Mouse (Mus musculus) heart, embryonic 16.5 days (tissue): Measurements from ENCODE around the gene Atxn7l3. TPM values are rescaled to one million over a fixed set of nuclear protein-coding genes. Genes with fewer than 3 reads are reported as not detected.

Source experiments
- ATAC-seq: fragments of 200-750 bp; cut with Nextera tagmentation; replicated peaks from 2 replicates; pipeline ENCODE4 v1.8.0; 2017; ENCODE audit warnings: moderate number of reproducible peaks; ENCODE audit not compliant: insufficient read depth, low FRiP score; ENCODE audit errors: extremely low read depth
- H3K27ac ChIP-seq: fragments of 300-500 bp; sonication (generic); 2 replicates; pipeline ENCODE4 v1.5.1; 2014; ENCODE audit warnings: mild to moderate bottlenecking, low read length, control low read depth, moderate library complexity
- H3K27me3 ChIP-seq: fragments of 300-500 bp; sonication (generic); 2 replicates; pipeline ENCODE4 v1.6.1; 2014; ENCODE audit warnings: low read length, mixed read lengths; ENCODE audit not compliant: control insufficient read depth, insufficient read depth
- H3K36me3 ChIP-seq: fragments of 300-500 bp; sonication (generic); 2 replicates; pipeline ENCODE4 v1.6.1; 2014; ENCODE audit not compliant: control insufficient read depth, insufficient read depth
- H3K4me1 ChIP-seq: fragments of 300-500 bp; sonication (generic); 2 replicates; pipeline ENCODE4 v1.6.1; 2014; ENCODE audit warnings: low read length, mixed read lengths; ENCODE audit not compliant: control insufficient read depth, insufficient read depth
- H3K4me2 ChIP-seq: fragments of 300-500 bp; sonication (generic); 2 replicates; pipeline ENCODE4 v1.6.1; 2014; ENCODE audit warnings: low read depth, mild to moderate bottlenecking, control low read depth, low read length
- H3K4me3 ChIP-seq: fragments of 300-500 bp; sonication (generic); 2 replicates; pipeline ENCODE4 v1.5.1; 2014; ENCODE audit warnings: mild to moderate bottlenecking, control low read depth, low read length
- H3K9ac ChIP-seq: fragments of 300-500 bp; sonication (generic); 2 replicates; pipeline ENCODE4 v1.6.1; 2014; ENCODE audit warnings: low read length, control low read depth
- H3K9me3 ChIP-seq: fragments of 300-500 bp; sonication (generic); replicated peaks from 2 replicates; pipeline ENCODE4 v1.6.1; 2016; ENCODE audit warnings: low read length; ENCODE audit not compliant: control insufficient read depth
- WGBS: fragments of 180-500 bp; shearing (Covaris S2); extraction: QIAGEN DNeasy Blood & Tissue Kit; methylation state at CpG from one replicate; pipeline ENCODE4 v1.1.7; 2014; 5-methylcytosine and 5-hydroxymethylcytosine counted together
- polyA plus RNA-seq: library from polyadenylated mRNA; unstranded; fragments of >200 nt; fragmentation: Nextera tagmentation; extraction: Ambion mirVana; gene quantifications from 2 replicates; pipeline ENCODE4 v1.2.1, GENCODE M21; 2015

Gene Atxn7l3
- polyA plus RNA-seq, 1 experiment from 2014 or later = 7.1 TPM

- no peak for ATAC-seq
- no peak overlapping the region for H3K27ac ChIP-seq
Measured at GRCm38 (mm10) chr11:102265816-102266215, 30.6 kb downstream of the Atxn7l3 start.

DNA sequence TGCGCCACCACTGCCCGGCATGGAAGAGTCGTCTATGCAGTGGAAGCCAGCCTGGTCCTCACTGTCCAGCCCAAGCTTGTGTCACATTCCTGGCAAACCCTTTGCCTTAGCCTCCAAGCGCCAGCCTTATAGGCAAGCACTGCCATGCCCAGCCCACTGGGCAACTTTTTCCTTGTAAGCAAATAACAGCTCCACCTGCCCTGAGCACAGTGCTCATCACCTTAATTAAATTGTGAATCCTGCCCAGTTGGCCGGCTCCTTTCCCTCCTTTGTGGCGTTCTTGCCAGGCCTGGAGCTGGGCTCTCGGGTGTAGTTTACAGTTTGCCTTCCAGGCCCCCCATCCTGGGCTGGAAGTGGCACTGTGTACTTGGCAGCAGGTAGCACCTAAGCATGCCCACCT is 33.2 kb downstream of the Atxn7l3 start:
- H3K9ac ChIP-seq = no peak overlapping the region
- H3K4me1 ChIP-seq = peaks cover 7% of the 10 kb centered on the region; the same call in 1 of the 2 replicates
- no peak overlapping the region for H3K27ac ChIP-seq
- WGBS = 93% methylated on average over 7 of the region's 7 CpGs
- no peaks in the 10 kb centered on the region for H3K9me3 ChIP-seq
- H3K4me3 ChIP-seq = no peak overlapping the region
- no peaks in the 10 kb centered on the region for H3K27me3 ChIP-seq
- no peak overlapping the region for H3K4me2 ChIP-seq
- ATAC-seq = no peak
- peaks cover 6% of the 10 kb centered on the region; the same call in 1 of the 2 replicates for H3K36me3 ChIP-seq

More at GRCm38 (mm10) chr11:102265816-102266215, 30.6 kb downstream of the Atxn7l3 start:
- WGBS = 65% methylated on average over 14 of the region's 14 CpGs
- Histone ChIP-seq H3K4me3 (no peak overlapping the region), H3K4me2 (no peak overlapping the region), H3K9ac (peak overlapping the region; percentile 1; the same call in 1 of the 2 replicates), H3K36me3 (no peaks in the 10 kb centered on the region; the same call in 1 of the 2 replicates), H3K4me1 (peaks cover 14% of the 10 kb centered on the region; the same call in 1 of the 2 replicates), H3K9me3 (no peaks in the 10 kb centered on the region), H3K27me3 (no peaks in the 10 kb centered on the region)

- H3K36me3 ChIP-seq = peaks cover 7% of the 10 kb centered on the region; the same call in 1 of the 2 replicates
- 92% methylated on average over 3 of the region's 3 CpGs for WGBS
- ATAC-seq = no peak
- no peak overlapping the region for H3K27ac ChIP-seq
- H3K4me1 ChIP-seq = peaks cover 11% of the 10 kb centered on the region
- no peaks in the 10 kb centered on the region for H3K27me3 ChIP-seq
- H3K9me3 ChIP-seq = no peaks in the 10 kb centered on the region
- no peak overlapping the region for H3K4me2 ChIP-seq
- no peak overlapping the region for H3K4me3 ChIP-seq
- no peak overlapping the region for H3K9ac ChIP-seq
Measured at GRCm38 (mm10) chr11:102258521-102258920, 37.9 kb downstream of the Atxn7l3 start.

DNA sequence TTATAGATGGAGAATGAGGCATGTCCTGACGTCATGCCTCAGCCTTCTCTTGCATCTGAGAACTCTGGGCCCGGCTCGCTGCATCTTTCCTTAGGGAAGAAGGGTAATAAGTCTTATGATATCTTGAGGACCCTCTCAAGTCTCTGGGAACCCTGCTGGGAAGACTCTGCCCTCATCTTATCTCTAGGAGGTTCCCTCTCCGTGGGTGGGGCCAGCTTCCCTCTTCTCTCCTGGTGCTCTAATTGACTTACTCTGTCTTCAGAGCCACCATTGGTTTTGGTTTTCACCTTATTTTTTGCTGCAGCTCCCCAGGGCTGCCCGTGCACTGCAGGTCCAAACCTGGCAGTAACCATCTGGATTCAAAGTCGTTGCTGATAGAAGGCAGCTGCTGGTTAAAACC is 38.3 kb downstream of the Atxn7l3 start:
- Histone ChIP-seq H3K36me3 (peaks cover 7% of the 10 kb centered on the region; the same call in 1 of the 2 replicates), H3K4me2 (no peak overlapping the region), H3K27me3 (no peaks in the 10 kb centered on the region), H3K9me3 (no peaks in the 10 kb centered on the region), H3K9ac (no peak overlapping the region), H3K4me3 (no peak overlapping the region), H3K27ac (no peak overlapping the region), H3K4me1 (peaks cover 12% of the 10 kb centered on the region)
- 70% methylated on average over 6 of the region's 6 CpGs for WGBS
- no peak for ATAC-seq

GRCm38 (mm10) chr11:102257514-102257913 is 38.9 kb downstream of the Atxn7l3 start:
- WGBS = 45% methylated on average over 9 of the region's 9 CpGs
- Histone ChIP-seq H3K36me3 (peaks cover 7% of the 10 kb centered on the region; the same call in 1 of the 2 replicates), H3K27ac (no peak overlapping the region), H3K9me3 (no peaks in the 10 kb centered on the region), H3K4me1 (peaks cover 12% of the 10 kb centered on the region), H3K4me2 (no peak overlapping the region), H3K27me3 (no peaks in the 10 kb centered on the region), H3K9ac (no peak overlapping the region), H3K4me3 (no peak overlapping the region)
- no peak for ATAC-seq

- H3K9me3 ChIP-seq = no peaks in the 10 kb centered on the region
- H3K9ac ChIP-seq = peak overlapping the region; percentile 86
- H3K27ac ChIP-seq = no peak overlapping the region
- ATAC-seq = no peak
- no peaks in the 10 kb centered on the region for H3K27me3 ChIP-seq
- WGBS = 13% methylated on average over 9 of the region's 9 CpGs
- H3K4me1 ChIP-seq = peaks cover 29% of the 10 kb centered on the region
- H3K36me3 ChIP-seq = 0 out of 2 replicates have a peak, but pooled peaks cover 3% of the 10 kb centered on the region
- H3K4me3 ChIP-seq = peak overlapping the region; percentile 90
- peak overlapping the region; percentile 99 for H3K4me2 ChIP-seq
Measured at GRCm38 (mm10) chr11:102249351-102250090, 46.9 kb downstream of the Atxn7l3 start.

GRCm38 (mm10) chr11:102248630-102249230 is 47.7 kb downstream of the Atxn7l3 start, which contains the start of gene BC030867:
TSS of gene BC030867 (plus strand) at chr11:102248882.
- no peaks in the 10 kb centered on the region for H3K9me3 ChIP-seq
- H3K27ac ChIP-seq = peak within 1 kb of the TSS; percentile 57
- H3K4me2 ChIP-seq = peak within 1 kb of the TSS; percentile 99
- H3K4me1 ChIP-seq = peaks cover 22% of the 10 kb centered on the region
- peak within 1 kb of the TSS; percentile 90 for H3K4me3 ChIP-seq
- under 1% methylated on average over 41 of the region's 41 CpGs for WGBS
- peak; percentile 33; the same call in 1 of the 2 replicates for ATAC-seq
- peak within 1 kb of the TSS; percentile 86 for H3K9ac ChIP-seq
- no peaks in the 10 kb centered on the region for H3K27me3 ChIP-seq
- H3K36me3 ChIP-seq = 0 out of 2 replicates have a peak, but pooled peaks cover 3% of the 10 kb centered on the region

DNA sequence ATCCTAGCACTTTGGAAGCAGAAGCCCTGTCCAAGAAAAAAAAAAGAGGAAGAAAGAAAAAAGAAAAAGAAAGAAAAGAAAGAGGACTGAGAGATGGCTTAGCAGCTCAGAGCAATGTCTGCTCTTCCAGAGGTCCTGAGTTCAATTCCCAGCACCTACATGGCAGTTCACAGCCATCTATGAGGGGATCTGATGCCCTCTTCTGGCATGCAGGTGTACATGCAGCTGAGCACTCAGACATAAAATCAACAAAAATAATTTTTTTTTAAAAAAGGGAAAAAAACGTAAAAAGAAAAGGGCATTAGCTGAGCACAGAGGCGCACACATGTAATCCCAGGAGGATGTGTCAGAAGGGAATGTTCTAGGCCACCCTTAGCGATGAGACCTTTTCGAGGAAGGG is 49.6 kb downstream of the Atxn7l3 start:
- Histone ChIP-seq H3K4me2 (no peak overlapping the region), H3K9ac (no peak overlapping the region), H3K27ac (no peak overlapping the region), H3K4me1 (peaks cover 19% of the 10 kb centered on the region), H3K9me3 (no peaks in the 10 kb centered on the region), H3K36me3 (0 out of 2 replicates have a peak, but pooled peaks cover 3% of the 10 kb centered on the region), H3K4me3 (no peak overlapping the region), H3K27me3 (no peaks in the 10 kb centered on the region)
- ATAC-seq = no peak
- 86% methylated on average over 4 of the region's 4 CpGs for WGBS

- Histone ChIP-seq H3K9ac (no peak overlapping the region), H3K4me3 (no peak overlapping the region), H3K27me3 (no peaks in the 10 kb centered on the region), H3K36me3 (no peaks in the 10 kb centered on the region), H3K4me1 (peaks cover 19% of the 10 kb centered on the region), H3K27ac (no peak overlapping the region), H3K4me2 (no peak overlapping the region), H3K9me3 (no peaks in the 10 kb centered on the region)
- WGBS = 78% methylated on average over 6 of the region's 6 CpGs
- no peak for ATAC-seq
Measured at GRCm38 (mm10) chr11:102246273-102246635, 50.2 kb downstream of the Atxn7l3 start.
